Mouse (Mus musculus): ENCODE measurements around the gene Sardh.

DNA sequence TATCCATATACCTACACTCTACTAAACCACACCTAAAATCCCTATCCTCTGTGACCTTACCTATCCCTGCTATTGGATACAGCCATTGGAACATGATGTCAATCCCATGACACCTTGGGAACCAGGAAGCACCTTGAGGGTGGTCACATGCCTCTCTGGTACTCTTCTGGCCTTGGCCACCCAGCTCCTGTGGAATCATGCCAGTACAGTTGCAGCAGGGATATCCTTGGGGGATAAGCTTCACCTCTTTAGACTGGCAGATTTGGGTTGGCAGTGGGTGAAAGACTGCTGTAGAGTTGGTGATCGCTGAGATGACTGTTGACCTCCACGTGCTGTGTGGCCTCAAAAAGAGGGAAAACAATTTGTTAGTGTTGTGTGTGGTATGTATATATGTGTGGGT is 86.6 kb downstream of the Sardh start:
- no peak for TF ChIP-seq ZC3H11A (IDR thresholded peaks at IDR 0.05; ENCODE audit: borderline replicate concordance, low read depth, low read length)
- TF ChIP-seq ZNF384 (IDR thresholded peaks at IDR 0.05; ENCODE audit: low read depth, low read length), result no peak
- TF ChIP-seq HCFC1 (IDR thresholded peaks at IDR 0.05; ENCODE audit: borderline replicate concordance, insufficient read depth, low read length), result no peak
- TF ChIP-seq CHD2 (IDR thresholded peaks at IDR 0.05; ENCODE audit: low read depth, low read length), result no peak
